Mouse (Mus musculus): ENCODE measurements around the gene Prnp.

DNA sequence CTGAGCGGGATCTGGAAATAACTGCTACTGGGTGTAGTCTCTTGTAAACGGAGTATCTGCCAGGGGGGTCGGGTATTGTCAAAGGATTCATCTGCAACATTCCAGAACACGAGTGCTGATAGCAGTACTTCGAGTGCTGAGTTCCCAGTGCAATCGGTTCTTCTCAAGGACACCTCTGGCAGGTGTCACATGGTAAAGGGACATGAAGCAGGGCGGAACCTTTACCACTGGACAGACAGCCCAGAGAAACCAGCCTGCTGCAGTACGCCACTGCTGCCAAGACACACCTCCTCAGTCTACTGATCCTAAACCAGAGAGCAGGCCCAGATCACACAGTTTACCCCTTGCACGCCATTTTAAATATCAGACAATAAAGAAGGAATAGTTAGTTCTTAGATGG is 45.1 kb downstream of the Prnp start:
- TF ChIP-seq POLR2A (IDR thresholded peaks at IDR 0.05; ENCODE audit: borderline replicate concordance, insufficient read depth, low read length): no peak
- no peak for TF ChIP-seq CTCF (IDR thresholded peaks at IDR 0.05; ENCODE audit: borderline replicate concordance, insufficient read depth, low read depth, low read length)
